Mouse (Mus musculus): ENCODE measurements around the gene Gm4836.
"Not testable (repeated sequence)": the region's sequence is repeated elsewhere in the genome, so short reads cannot be mapped to it uniquely, and the experiment has no call there.

Gm4836 gene

DNA sequence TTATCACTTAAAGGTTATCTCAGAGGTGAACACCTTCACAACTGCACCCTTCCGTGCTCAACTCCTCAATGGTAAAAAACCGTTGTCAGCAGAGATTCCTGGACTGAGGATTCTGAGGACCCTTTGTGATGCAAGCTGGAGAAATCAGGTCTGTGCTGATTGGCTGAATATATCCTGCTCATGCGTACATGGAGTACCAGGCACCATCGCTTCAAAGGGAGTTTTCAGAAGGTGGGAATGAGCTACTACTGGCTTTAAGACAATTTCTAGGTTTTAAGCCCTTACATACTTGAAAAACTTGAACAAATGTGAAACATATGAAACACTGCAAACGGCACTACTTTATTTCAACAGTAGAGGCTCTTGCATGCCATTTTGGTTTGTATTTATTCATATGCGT is at the start of gene Gm4836:
TSS of gene Gm4836 (minus strand) at position 101 of the 400 bp plus-strand sequence.
- DNase-seq (ENCODE audit: low spot score in 2 of 2) = not testable (repeated sequence)
